Mouse (Mus musculus) testis, postnatal 10 days (tissue): ENCODE results near the gene Wtip.
"Not testable (repeated sequence)": the region's sequence is repeated elsewhere in the genome, so short reads cannot be mapped to it uniquely, and the experiment has no call there.

Source experiments
- DNase-seq: peaks from one replicate; pipeline ENCODE4 v3.0.0; 2021; ENCODE audit warnings: low spot score

The Wtip gene

DNA sequence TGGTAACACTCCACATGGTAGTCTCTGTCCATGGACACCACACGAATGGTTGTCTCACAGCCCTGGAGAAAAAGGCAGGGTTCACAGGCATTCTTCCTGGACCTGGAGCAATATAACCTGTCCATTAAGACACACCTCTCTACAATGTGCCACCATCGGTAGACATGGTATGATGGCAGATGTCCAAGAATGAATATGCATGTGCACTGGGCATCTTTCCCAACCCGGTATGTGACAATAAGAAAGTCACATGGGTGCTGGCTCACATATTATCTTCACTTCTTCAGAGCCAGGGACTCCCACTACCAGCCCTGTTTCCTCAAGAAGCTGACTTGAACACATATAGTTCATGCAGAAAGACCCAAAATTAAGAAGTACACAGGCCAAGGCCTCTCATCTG is 16.5 kb downstream of the Wtip start:
- DNase-seq, result no peak

DNA sequence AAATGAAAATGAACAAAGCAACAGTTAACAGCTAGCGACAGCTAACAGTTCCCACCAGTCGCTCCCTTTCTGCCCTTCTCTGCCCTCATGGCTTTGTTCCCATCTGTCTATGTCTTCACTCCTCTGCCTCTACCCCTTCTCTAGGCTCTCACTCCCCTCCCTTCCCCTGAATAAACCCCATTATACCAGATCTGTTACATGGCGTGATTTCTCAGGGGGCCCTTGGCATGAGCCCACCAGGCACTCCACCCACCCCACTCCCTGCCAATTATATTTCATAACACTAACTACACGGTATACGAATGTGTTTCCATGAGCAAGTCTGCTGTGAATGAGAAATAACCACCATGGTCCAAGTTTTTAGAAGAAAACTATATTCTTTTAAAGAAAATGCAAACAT is 23.9 kb downstream of the Wtip start:
- DNase-seq, result no peak

DNA sequence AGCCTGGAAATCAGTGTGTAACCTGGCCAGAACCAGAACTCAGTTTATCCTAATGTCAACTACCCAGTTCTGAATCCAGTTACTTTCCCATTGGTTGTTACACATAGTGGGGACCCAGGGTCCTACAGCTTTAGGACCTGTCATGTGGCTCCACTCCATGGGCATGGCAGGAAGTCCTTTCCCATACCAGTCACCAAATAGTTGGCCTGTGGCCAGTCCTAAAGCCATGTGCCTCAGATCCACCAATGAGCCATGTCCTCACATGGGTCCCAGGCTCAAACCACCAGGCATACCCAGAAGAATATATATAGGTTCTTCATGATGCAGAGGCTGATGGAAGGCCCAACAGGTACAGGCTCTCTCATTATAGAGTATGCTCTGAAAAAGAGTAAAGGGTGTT is 31.8 kb downstream of the Wtip start:
- no peak for DNase-seq

DNA sequence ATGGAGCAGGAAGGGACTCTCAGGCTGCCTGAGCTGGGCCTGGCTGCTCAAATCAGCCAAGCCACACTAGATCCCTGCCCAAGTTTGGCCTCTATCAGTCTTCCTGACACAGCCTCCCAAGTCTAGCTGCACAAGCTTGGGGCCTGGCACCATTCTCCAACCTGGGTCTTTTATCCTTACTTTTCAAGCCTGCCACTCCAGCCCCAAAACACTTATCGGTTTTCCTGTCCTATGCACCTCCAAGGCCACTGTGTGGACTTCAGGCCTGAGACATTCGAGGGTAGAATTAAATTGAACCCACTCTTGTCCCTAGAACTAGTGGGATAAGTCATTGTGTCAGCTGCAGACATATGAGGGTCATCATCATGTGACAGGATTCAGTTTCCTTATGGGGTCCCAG is 33.1 kb downstream of the Wtip start:
- no peak for DNase-seq

DNA sequence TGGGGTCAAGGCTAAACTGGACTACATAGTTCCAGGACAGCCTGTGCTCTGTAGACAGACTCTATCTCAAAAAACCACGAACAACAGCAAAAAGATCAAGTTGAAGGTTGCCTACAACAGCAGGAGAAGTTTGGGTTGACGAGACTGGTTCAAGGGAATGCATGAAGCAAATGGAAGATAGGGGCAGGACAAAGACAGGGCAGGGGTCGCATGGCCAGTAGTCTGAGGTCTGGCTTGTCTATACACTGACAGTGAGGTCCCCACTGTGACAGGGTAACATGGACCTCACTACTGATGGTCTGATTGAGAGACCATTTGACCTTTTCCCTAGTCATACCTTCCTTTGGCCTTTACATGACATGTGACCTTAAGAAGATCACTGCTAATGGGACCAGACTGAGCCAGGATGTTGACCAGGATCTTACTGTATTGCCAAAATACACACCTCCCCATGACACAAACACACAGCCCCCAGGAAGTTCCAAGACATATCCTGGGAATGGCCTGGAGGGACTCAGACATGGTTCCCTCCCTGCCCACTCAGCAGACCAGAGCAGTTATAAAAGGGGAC is 38.1 kb downstream of the Wtip start, which contains the start of gene Scgb1b30:
TSS of gene Scgb1b30 (plus strand) at position 521 of the 571 bp plus-strand sequence.
- DNase-seq, result no peak

DNA sequence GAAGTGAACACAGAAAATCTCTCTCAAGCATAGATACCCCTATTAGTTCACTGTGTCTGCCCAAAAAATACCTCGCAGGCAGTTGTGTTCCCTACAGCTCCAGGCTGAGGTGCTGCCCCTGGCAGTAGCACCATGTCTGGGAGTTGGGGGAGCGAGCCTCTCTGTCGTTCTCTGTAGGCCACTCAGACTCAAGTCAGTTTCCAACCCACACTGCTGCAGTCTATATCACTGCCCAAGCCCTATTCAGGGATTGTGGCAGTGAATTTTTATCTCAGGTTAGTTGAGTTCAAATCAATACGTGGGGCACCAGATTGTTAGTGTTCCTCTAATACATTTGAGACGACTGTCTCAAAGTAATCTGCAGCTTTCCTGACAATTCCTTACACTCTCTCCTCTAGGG is 64.9 kb downstream of the Wtip start:
- not testable (repeated sequence) for DNase-seq
